Mouse (Mus musculus): ENCODE measurements around the gene Cep19.

Gene Cep19

DNA sequence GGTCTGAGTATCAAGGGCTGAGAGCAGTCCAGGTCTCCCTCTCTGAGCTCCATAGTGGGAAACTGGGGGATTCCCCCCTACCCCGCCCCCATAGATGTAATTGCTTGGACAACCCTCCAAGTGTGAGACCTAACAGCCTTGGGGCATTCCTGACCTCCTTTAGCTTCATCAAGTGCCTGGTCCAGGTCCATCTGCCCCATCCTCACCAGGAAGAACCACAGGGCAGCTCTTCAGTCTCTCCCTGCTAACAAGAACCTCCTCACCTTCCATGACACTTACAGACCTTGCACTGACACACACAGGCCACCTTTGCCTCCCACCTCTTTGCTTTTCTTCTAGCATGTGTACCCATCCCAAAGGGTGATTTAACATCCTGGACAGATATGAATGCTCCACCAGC is 54.4 kb downstream of the Cep19 start:
- DNase-seq, result no peak

DNA sequence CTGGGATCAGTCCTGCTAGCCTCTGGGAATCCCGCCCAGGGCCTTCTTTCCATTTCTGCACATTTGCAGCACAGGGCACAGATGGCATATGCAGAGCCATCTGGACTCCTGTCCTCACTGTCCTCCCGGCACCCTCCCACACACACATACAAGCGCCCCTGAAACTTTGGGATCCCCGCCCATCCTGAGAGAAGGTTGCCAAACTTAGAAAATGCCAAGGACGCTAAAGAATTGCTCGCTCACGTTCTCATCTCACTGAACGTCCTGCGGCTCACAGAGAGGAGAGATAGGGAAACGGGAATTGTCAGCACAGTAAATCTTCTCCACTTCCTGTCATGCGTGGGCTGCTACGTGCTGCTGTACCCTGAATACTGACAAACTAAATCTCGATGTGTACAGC is 54.8 kb downstream of the Cep19 start:
- DNase-seq, result no peak

DNA sequence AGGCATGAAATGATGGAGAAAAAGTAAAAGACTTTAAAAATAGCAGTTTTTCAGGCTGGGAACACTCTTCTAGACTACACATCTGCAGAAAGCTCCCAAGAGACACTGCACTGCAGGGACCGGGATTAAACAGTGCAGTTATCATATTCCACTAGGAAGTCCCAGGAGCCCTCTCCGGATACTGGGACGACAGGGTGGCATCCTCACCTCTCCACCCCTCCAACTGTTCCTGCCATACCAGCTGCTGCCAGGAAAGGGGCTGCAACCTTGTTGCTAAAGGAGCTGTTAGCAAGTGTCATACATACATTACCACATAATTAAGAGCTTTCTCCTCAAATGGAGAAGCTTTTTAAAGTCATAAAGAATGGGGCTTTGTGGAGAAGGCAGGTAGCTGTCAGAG is 57.1 kb downstream of the Cep19 start:
- DNase-seq, result no peak

DNA sequence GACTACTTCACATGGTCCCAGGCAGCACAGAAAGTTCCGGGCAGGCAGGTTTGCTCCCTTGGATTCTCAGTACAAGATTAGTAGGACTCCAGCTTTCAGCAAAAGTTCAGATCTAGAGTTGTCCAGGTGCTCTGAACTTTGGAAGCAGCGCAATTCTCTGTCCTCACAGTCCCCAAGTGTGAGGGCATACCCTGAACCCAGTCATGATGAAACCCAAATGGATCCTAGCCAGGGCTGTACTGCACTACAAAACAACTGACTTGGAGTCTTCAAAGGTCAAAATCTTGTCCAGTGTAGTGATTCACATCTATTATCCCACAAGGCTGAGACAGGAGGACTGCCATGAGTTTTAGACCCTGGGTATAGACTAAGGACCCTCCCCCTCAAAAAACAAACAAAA is 57.8 kb downstream of the Cep19 start:
- no peak for DNase-seq

Measured in thymus, postnatal 25 days (tissue).